ENCODE assay signal across 8 mouse cellular contexts in genomic region chr8:117465250-117465649, GRCm38 (mm10). TPM values are rescaled to one million over a fixed set of nuclear protein-coding genes. Genes with fewer than 3 reads are reported as not detected.
A peak's percentile ranks its signal among the peaks of the same experiment; 100 is the strongest.
DNase-seq lines count a peak whose midpoint lies in the region; ATAC-seq and TF ChIP-seq lines count a peak whose summit lies in the region.

No protein-coding gene starts in this region.

- H3K4me1 ChIP-seq in CH12.LX (ENCODE audit: control insufficient read depth in 1 of 2, insufficient read depth in 2 of 2): peaks cover 14 to 40% of the 10 kb centered on the region in 2 experiments
- no peaks in the 10 kb centered on the region for H3K4me1 ChIP-seq in cortical plate, adult 2 months (ENCODE audit: control insufficient read depth, insufficient read depth, low read length)
- H3K4me1 ChIP-seq in lung, embryonic 14.5 days (ENCODE audit: insufficient read depth): no peaks in the 10 kb centered on the region

- in situ Hi-C loops in CH12.LX (cut with MboI; ENCODE audit: low pct_ligation_motif_present, low pct_unique_long_range_greater_than_20kb, low sequenced_read_pairs): no loop called here

- TF ChIP-seq POLR2A in CH12.LX (IDR thresholded peaks at IDR 0.05; ENCODE audit: low read depth, low read length): no peak
- TF ChIP-seq POLR2A in cortical plate, adult 2 months (IDR thresholded peaks at IDR 0.05; ENCODE audit: extremely low read depth, insufficient read depth, low read length): no peak

- no peaks in the 10 kb centered on the region for H3K27me3 ChIP-seq in CH12.LX (replicated peaks)
- no peaks in the 10 kb centered on the region for H3K27me3 ChIP-seq in lung, embryonic 14.5 days (ENCODE audit: insufficient read depth, low read length)

- H3K9ac ChIP-seq in CH12.LX (ENCODE audit: insufficient read depth, low read depth): no peak overlapping the region
- H3K9ac ChIP-seq in lung, embryonic 14.5 days: no peak overlapping the region

- no peak overlapping the region for H3K4me2 ChIP-seq in CH12.LX (ENCODE audit: insufficient read depth, low read depth, poor library complexity, severe bottlenecking)
- H3K4me2 ChIP-seq in lung, embryonic 14.5 days: no peak overlapping the region

- ATAC-seq in activated CD4-positive, CD25-positive, alpha-beta regulatory T cell, adult 4 months: peak; percentile 83
- peak; percentile 62; the same call in 1 of the 2 replicates for ATAC-seq in lung, embryonic 14.5 days (ENCODE audit: insufficient read depth)
- ATAC-seq in neutrophil, adult 5-6 weeks (ENCODE audit: extremely low read depth, insufficient number of reproducible peaks, low FRiP score, poor library complexity, severe bottlenecking): peak; percentile 76

- no peak overlapping the region for H3K4me3 ChIP-seq in CH12.LX (replicated peaks in 1 of 3; ENCODE audit: low read depth in 2 of 3, low read length in 2 of 3, poor library complexity in 1 of 3)
- no peak overlapping the region for H3K4me3 ChIP-seq in cortical plate, adult 2 months (ENCODE audit: insufficient read depth, low read length)
- H3K4me3 ChIP-seq in lung, embryonic 14.5 days (ENCODE audit: low read depth, low read length): no peak overlapping the region

- TF ChIP-seq RAD21 in CH12.LX (IDR thresholded peaks at IDR 0.05; ENCODE audit: low read depth, low read length): peak; percentile 95

- TF ChIP-seq CTCF in CH12.LX (conservative IDR thresholded peaks at IDR 0.05 in 1 of 2, IDR thresholded peaks at IDR 0.05 in 1 of 2; ENCODE audit: low read depth in 2 of 2, low read length in 2 of 2): peak; percentile 46 to 99; a peak in 3 of 4 replicates
- peak; percentile 91 for TF ChIP-seq CTCF in cortical plate, adult 2 months (IDR thresholded peaks at IDR 0.05; ENCODE audit: extremely low read depth, insufficient read depth, low read length)
- peak; percentile 84 for TF ChIP-seq CTCF in lung, embryonic 14.5 days (IDR thresholded peaks at IDR 0.05; ENCODE audit: low read depth)

- peak; percentile 89 for DNase-seq in CH12.LX (ENCODE audit: extremely low read depth)
- DNase-seq in heart, postnatal 36 days: peak; percentile 55 to 60
- DNase-seq in large intestine, adult 2 months (ENCODE audit: low read depth, low spot score): peak; percentile 57
- peak; percentile 94 for DNase-seq in lung, embryonic 14.5 days
- peak; percentile 51 for DNase-seq in thymus, postnatal 25 days

- no peak for TF ChIP-seq EP300 in CH12.LX (IDR thresholded peaks at IDR 0.05; ENCODE audit: low read length)

- no peaks in the 10 kb centered on the region for H3K9me3 ChIP-seq in CH12.LX (replicated peaks; ENCODE audit: low read length)
- H3K9me3 ChIP-seq in lung, embryonic 14.5 days (ENCODE audit: low read depth, low read length): no peaks in the 10 kb centered on the region

- H3K36me3 ChIP-seq in CH12.LX (replicated peaks in 1 of 2; ENCODE audit: control insufficient read depth in 1 of 2, insufficient read depth in 1 of 2, low read length in 1 of 2): peaks cover 0 to 12% of the 10 kb centered on the region in 2 experiments
- 0 out of 2 replicates have a peak, but pooled peaks cover 4% of the 10 kb centered on the region for H3K36me3 ChIP-seq in lung, embryonic 14.5 days (ENCODE audit: insufficient read depth)

- intact Hi-C loops in heart, postnatal 36 days (cut with DNase I): loop anchor here (1.0 to 10.0 kb wide), 3 partner anchors 79 to 270 kb away; no protein-coding TSS in a partner anchor

- H3K79me2 ChIP-seq in CH12.LX (replicated peaks; ENCODE audit: control insufficient read depth, extremely low read depth, insufficient read depth, poor library complexity, severe bottlenecking): no peaks in the 10 kb centered on the region

- H3K27ac ChIP-seq in CH12.LX (ENCODE audit: insufficient read depth, low read depth): no peak overlapping the region
- H3K27ac ChIP-seq in cortical plate, adult 2 months (ENCODE audit: insufficient read depth, low read length): no peak overlapping the region
- no peak overlapping the region for H3K27ac ChIP-seq in lung, embryonic 14.5 days (ENCODE audit: low read depth)

- dilution Hi-C loops in CH12.LX (cut with MboI; ENCODE audit: extremely low pct_ligation_motif_present, extremely low pct_unique_long_range_greater_than_20kb, low sequenced_read_pairs): no loop called here

- 22% methylated on average over 5 of the region's 5 CpGs for WGBS in large intestine, adult 2 months
- 28% methylated on average over 5 of the region's 5 CpGs for WGBS in lung, embryonic 14.5 days

TF ChIP-seq in CH12.LX, 34 proteins besides CTCF, POLR2A, EP300 and RAD21:
- peak; percentile 41; the same call in 1 of the 2 replicates for TF ChIP-seq ELF1 (IDR thresholded peaks at IDR 0.05; ENCODE audit: low read depth, low read length)
- TF ChIP-seq POLR2AphosphoS2 (IDR thresholded peaks at IDR 0.05; ENCODE audit: low read depth, low read length): no peak
- 0 out of 2 replicates have a peak, but pooled peaks have one; percentile 33 for TF ChIP-seq MYC (IDR thresholded peaks at IDR 0.05; ENCODE audit: low read depth, low read length)
- no peak for TF ChIP-seq ZMIZ1 (IDR thresholded peaks at IDR 0.05; ENCODE audit: low read depth, low read length)
- TF ChIP-seq NELFE (IDR thresholded peaks at IDR 0.05; ENCODE audit: low read depth, low read length): peak; percentile 53; the same call in 1 of the 2 replicates
- TF ChIP-seq PAX5 (IDR thresholded peaks at IDR 0.05; ENCODE audit: low read length): no peak
- no peak for TF ChIP-seq USF2 (conservative IDR thresholded peaks at IDR 0.05; ENCODE audit: low read depth, low read length)
- peak; percentile 98 for TF ChIP-seq SMC3 (IDR thresholded peaks at IDR 0.05; ENCODE audit: low read depth, low read length)
- 0 out of 2 replicates have a peak, but pooled peaks have one; percentile 14 for TF ChIP-seq MAX (IDR thresholded peaks at IDR 0.05; ENCODE audit: low read length)
- TF ChIP-seq IRF4 (IDR thresholded peaks at IDR 0.05; ENCODE audit: low read depth, low read length): peak; percentile 48
- peak; percentile 51; the same call in 1 of the 2 replicates for TF ChIP-seq MEF2A (IDR thresholded peaks at IDR 0.05; ENCODE audit: borderline replicate concordance, low read depth, low read length)
- peak; percentile 98 for TF ChIP-seq ZC3H11A (IDR thresholded peaks at IDR 0.05; ENCODE audit: low read depth, low read length)
- TF ChIP-seq TBP (conservative IDR thresholded peaks at IDR 0.05; ENCODE audit: low read depth, low read length): no peak
- 0 out of 2 replicates have a peak, but pooled peaks have one; percentile 42 for TF ChIP-seq TCF12 (IDR thresholded peaks at IDR 0.05; ENCODE audit: low read depth, low read length)
- no peak for TF ChIP-seq E2F4 (IDR thresholded peaks at IDR 0.05; ENCODE audit: insufficient replicate concordance, low read depth, low read length)

RNA-seq across cellular contexts. Expression of gene Plcg2, which starts 32.8 kb away (rescaled TPM):
- total RNA-seq in CH12.LX (2012; rRNA removed): 194 and 205 TPM in 2 replicates
- total RNA-seq in CH12.LX (2014; rRNA removed): 129 and 139 TPM in 2 replicates
- polyA plus RNA-seq in CH12.LX (2012; ENCODE audit: insufficient read length, low read depth): 177 and 196 TPM in 2 replicates
- 1 to 10 TPM in 1 of 2 experiments, not detected in 1; 1.1 TPM for polyA plus RNA-seq in activated CD4-positive, CD25-positive, alpha-beta regulatory T cell, adult 4 months (2017; shearing (Covaris generic))
- polyA plus RNA-seq in cortical plate, adult 2 months (2012; rRNA removed): 2.7 and 2.9 TPM in 2 replicates
- 1 to 10 TPM; 6.5 to 7.5 TPM for total RNA-seq in heart, postnatal 36 days (2021)
- 13.2 and 16.7 TPM in 2 replicates for polyA plus RNA-seq in large intestine, adult 2 months (2012; rRNA removed)
- 3.2 and 4.2 TPM in 2 replicates for polyA plus RNA-seq in lung, embryonic 14.5 days (2014; fragmentation: Nextera tagmentation; extraction: Ambion mirVana)
- total RNA-seq in neutrophil, adult 5-6 weeks (2017): 220 and 238 TPM in 2 replicates

Comparison
In these comparisons a context has a peak if more than half of its experiments do, and no peak if none do; other contexts are left out.
1. RNA of gene Plcg2, which starts 32.8 kb away (polyA plus RNA-seq): 177 to 196 TPM in CH12.LX; 13.2 to 16.7 TPM in large intestine, adult 2 months, 3.2 to 4.2 TPM in lung, embryonic 14.5 days, 2.7 to 2.9 TPM in cortical plate, adult 2 months and 1.1 TPM in activated CD4-positive, CD25-positive, alpha-beta regulatory T cell, adult 4 months; every median in the first group is over 10 times any median in the second.
2. Peak in every context shown above with its lines, with median percentiles within 50 percentile points of each other: DNase-seq, CTCF ChIP-seq and ATAC-seq.